Mouse (Mus musculus) intestine, embryonic 16.5 days (tissue): ENCODE results near the gene Kcnab2. TPM values are rescaled to one million over a fixed set of nuclear protein-coding genes. Genes with fewer than 3 reads are reported as not detected.
A peak's percentile ranks its signal among the peaks of the same experiment; 100 is the strongest.

ENCODE experiments used
- ATAC-seq: fragments of 200-750 bp; cut with Nextera tagmentation; 2 replicates; pipeline ENCODE4 v1.8.0; 2017; ENCODE audit warnings: moderate TSS enrichment, moderate library complexity
- H3K27ac ChIP-seq: fragments of 300-500 bp; sonication (generic); 2 replicates; pipeline ENCODE4 v1.5.1; 2014; ENCODE audit warnings: mild to moderate bottlenecking, low read length
- H3K27me3 ChIP-seq: fragments of 300-500 bp; sonication (generic); replicated peaks from 2 replicates; pipeline ENCODE4 v1.6.1; 2014; ENCODE audit warnings: low read length, control low read depth, mixed read lengths; ENCODE audit not compliant: control insufficient read depth, insufficient read depth
- H3K36me3 ChIP-seq: fragments of 300-500 bp; sonication (generic); 2 replicates; pipeline ENCODE4 v1.6.1; 2014; ENCODE audit warnings: low read length, control low read depth; ENCODE audit not compliant: control insufficient read depth, insufficient read depth
- H3K4me1 ChIP-seq: fragments of 300-500 bp; sonication (generic); 2 replicates; pipeline ENCODE4 v1.6.1; 2014; ENCODE audit warnings: low read length, control low read depth, mixed read lengths; ENCODE audit not compliant: control insufficient read depth, insufficient read depth
- H3K4me2 ChIP-seq: fragments of 300-500 bp; sonication (generic); 2 replicates; pipeline ENCODE4 v1.6.1; 2014; ENCODE audit warnings: low read depth, low read length, control low read depth
- H3K4me3 ChIP-seq: fragments of 300-500 bp; sonication (generic); 2 replicates; pipeline ENCODE4 v1.5.1; 2014; ENCODE audit warnings: mild to moderate bottlenecking, low read length
- H3K9ac ChIP-seq: fragments of 300-500 bp; sonication (generic); 2 replicates; pipeline ENCODE4 v1.6.1; 2014; ENCODE audit warnings: low read depth, low read length
- H3K9me3 ChIP-seq: fragments of 300-500 bp; sonication (generic); 2 replicates; pipeline ENCODE4 v1.6.1; 2016; ENCODE audit warnings: low read length, control low read depth; ENCODE audit not compliant: control insufficient read depth
- WGBS: fragments of 180-500 bp; shearing (Covaris S2); extraction: QIAGEN DNeasy Blood & Tissue Kit; methylation state at CpG from one replicate; pipeline ENCODE4 v1.1.7; 2014; 5-methylcytosine and 5-hydroxymethylcytosine counted together
- polyA plus RNA-seq: library from polyadenylated mRNA; unstranded; fragments of >200 nt; fragmentation: Nextera tagmentation; extraction: Ambion mirVana; gene quantifications from 2 replicates; pipeline ENCODE4 v1.2.1, GENCODE M21; 2015

Kcnab2 gene
- polyA plus RNA-seq, 1 experiment from 2014 or later, result 3.3 TPM

DNA sequence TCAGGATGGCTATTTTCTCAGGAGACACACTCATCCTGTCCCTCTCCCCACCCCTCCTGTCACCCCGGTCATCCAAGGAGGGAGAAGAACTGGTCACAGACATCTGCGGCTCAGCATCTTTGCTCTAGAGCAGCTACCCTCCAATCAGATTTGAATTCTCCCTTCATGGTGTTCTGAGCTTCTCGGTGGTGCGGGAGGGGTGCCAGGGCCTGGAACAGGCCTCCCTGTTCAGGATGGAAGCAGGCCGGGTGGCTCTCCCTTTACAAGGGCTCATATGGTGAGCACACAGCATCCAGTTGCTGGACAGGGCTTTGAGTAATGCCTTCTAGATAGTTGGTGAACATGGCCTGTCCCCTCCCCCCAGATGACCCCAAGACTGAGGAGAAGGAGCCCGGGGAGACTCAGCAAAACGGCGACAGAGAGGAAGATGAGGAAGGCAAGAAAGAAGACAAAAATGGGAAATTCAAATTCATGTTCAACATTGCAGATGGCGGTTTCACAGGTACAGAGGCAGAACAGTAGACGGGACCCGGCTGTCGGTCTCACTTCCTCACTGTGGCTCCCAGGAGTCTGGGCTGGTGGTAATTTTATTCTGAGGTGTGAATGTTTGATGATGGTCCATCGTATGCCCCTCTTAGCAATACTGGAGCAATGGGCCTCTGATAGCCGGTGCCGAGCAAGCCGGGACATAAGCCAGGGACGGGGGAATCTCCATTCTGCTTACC is 95.0 kb downstream of the Kcnab2 start:
- H3K9ac ChIP-seq, result no peak overlapping the region
- no peak for ATAC-seq
- no peaks in the 10 kb centered on the region for H3K27me3 ChIP-seq
- no peaks in the 10 kb centered on the region for H3K36me3 ChIP-seq
- H3K27ac ChIP-seq, result no peak overlapping the region
- WGBS, result 85% methylated on average over 17 of the region's 17 CpGs
- H3K9me3 ChIP-seq, result no peaks in the 10 kb centered on the region
- no peak overlapping the region for H3K4me3 ChIP-seq
- no peak overlapping the region for H3K4me2 ChIP-seq
- no peaks in the 10 kb centered on the region for H3K4me1 ChIP-seq

GRCm38 (mm10) chr4:152365228-152365627 is 112.4 kb downstream of the Kcnab2 start:
- no peak overlapping the region for H3K4me3 ChIP-seq
- H3K36me3 ChIP-seq, result no peaks in the 10 kb centered on the region
- no peaks in the 10 kb centered on the region for H3K9me3 ChIP-seq
- 73% methylated on average over 7 of the region's 7 CpGs for WGBS
- no peak overlapping the region for H3K9ac ChIP-seq
- H3K4me2 ChIP-seq, result no peak overlapping the region
- ATAC-seq, result no peak
- peaks cover 10% of the 10 kb centered on the region for H3K27me3 ChIP-seq
- H3K4me1 ChIP-seq, result peaks cover 9% of the 10 kb centered on the region
- no peak overlapping the region for H3K27ac ChIP-seq

DNA sequence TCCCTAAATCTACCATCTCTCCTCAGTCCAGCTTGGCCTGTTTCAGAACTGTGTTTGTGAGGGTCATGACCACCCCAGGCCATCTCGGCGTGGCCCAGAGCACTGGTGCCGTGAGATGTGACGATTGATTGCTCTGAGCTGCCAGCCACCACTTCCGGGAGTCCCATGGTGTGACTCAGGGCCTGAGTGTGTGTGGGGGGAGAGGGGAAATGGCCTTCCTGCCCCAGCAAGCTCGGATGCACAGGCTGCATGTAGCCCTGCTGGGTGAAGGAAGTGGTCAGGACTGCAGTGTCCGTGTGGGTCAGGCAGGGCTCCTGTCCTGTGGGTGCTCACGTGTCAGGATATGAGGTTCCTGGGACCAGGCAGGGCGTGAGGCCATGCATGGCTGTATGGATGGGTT is 115.5 kb downstream of the Kcnab2 start:
- Histone ChIP-seq H3K9me3 (no peaks in the 10 kb centered on the region), H3K4me1 (peaks cover 9% of the 10 kb centered on the region), H3K4me3 (no peak overlapping the region), H3K9ac (no peak overlapping the region), H3K36me3 (no peaks in the 10 kb centered on the region), H3K4me2 (no peak overlapping the region), H3K27me3 (peaks cover 10% of the 10 kb centered on the region), H3K27ac (no peak overlapping the region)
- ATAC-seq, result no peak
- whole genome bisulfite sequencing, result 44% methylated on average over 9 of the region's 9 CpGs

DNA sequence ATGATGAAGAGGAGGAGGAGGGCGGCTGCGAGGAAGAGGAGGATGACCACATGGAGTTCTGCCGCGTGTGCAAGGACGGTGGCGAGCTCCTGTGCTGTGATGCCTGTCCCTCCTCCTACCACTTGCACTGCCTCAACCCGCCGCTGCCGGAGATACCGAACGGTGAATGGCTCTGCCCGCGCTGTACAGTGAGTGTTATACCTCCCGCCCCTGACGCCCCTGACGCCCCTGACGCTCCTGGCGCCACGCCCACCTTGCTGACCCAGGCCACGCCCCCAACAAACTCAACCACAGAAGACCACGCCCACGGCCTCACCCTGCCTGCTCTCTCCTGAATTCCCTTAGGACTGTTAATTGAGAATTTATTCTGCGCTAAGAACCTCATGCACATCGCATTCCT is 116.8 kb downstream of the Kcnab2 start:
- H3K27ac ChIP-seq, result no peak overlapping the region
- peak; percentile 83 for ATAC-seq
- no peaks in the 10 kb centered on the region for H3K9me3 ChIP-seq
- peak overlapping the region; percentile 50 for H3K4me2 ChIP-seq
- H3K9ac ChIP-seq, result no peak overlapping the region
- H3K4me3 ChIP-seq, result peak overlapping the region; percentile 19; the same call in 1 of the 2 replicates
- WGBS, result 2% methylated on average over 24 of the region's 24 CpGs
- no peaks in the 10 kb centered on the region for H3K36me3 ChIP-seq
- peaks cover 9% of the 10 kb centered on the region for H3K4me1 ChIP-seq
- H3K27me3 ChIP-seq, result peaks cover 10% of the 10 kb centered on the region

DNA sequence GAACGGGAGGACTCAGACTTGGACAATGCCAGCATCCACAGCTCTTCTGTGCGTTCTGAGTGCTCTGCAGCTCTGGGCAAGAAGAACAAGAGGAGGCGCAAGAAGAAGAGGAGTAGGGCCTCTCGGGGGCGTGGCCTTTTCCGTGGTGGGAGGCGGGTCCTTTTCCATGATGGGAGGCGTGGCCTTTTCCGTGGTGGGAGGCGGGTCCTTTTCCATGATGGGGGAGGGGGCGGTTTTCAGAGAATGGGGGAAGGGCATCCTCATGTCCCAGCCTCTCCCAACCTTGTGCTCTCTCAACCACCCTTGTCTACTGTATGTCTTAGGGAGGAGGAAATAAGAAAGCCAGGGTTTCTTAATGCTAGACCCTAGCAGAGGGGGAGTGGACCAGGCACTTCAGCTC is 118.0 kb downstream of the Kcnab2 start:
- Histone ChIP-seq H3K9ac (no peak overlapping the region), H3K9me3 (no peaks in the 10 kb centered on the region), H3K36me3 (no peaks in the 10 kb centered on the region), H3K27me3 (peaks cover 10% of the 10 kb centered on the region), H3K4me3 (no peak overlapping the region), H3K4me1 (peaks cover 9% of the 10 kb centered on the region), H3K4me2 (no peak overlapping the region), H3K27ac (no peak overlapping the region)
- no peak for ATAC-seq
- 4% methylated on average over 11 of the region's 11 CpGs for WGBS

GRCm38 (mm10) chr4:152355672-152356071 is 122.0 kb downstream of the Kcnab2 start:
- no peak overlapping the region for H3K4me2 ChIP-seq
- peaks cover 8% of the 10 kb centered on the region for H3K27me3 ChIP-seq
- no peak for ATAC-seq
- H3K36me3 ChIP-seq, result no peaks in the 10 kb centered on the region
- WGBS, result 76% methylated on average over 7 of the region's 7 CpGs
- H3K9ac ChIP-seq, result no peak overlapping the region
- H3K4me1 ChIP-seq, result peaks cover 13% of the 10 kb centered on the region
- no peak overlapping the region for H3K27ac ChIP-seq
- no peaks in the 10 kb centered on the region for H3K9me3 ChIP-seq
- no peak overlapping the region for H3K4me3 ChIP-seq

DNA sequence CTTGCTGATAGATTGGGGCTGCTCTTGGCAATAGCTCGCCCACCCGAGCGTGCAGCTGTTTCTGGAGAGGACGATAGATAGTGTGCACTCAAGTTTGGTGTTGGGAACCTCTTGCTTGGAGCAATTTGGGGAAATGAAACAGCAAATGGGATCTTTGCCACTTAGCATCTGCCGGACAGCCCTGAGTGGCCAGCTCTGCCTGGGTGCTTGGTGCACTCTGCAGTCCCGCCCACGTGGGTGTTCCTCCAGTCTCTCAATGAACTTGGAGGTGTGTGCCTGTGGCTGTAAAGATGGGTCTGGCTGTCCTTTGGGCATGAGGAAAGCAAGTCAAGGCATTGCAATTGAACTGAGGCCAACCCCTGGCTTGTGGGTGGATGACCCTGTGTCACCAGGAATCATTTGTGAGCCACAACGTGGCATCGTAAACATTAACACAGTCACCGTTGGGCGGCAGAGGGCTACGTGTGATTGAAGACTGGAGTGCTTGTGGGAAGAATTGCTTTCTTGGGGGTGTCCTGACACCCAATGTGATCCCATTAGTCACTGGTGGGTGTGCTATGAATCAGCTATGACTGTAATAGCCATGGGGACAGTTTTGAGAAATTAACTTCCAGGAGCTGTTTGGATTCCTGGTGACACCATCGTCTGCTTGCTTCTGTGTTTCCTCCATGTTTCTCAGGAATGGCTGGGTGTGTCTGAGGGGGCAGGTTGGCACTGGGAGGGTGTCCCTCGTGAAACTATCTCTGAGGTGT is 123.6 kb downstream of the Kcnab2 start:
- H3K36me3 ChIP-seq, result no peaks in the 10 kb centered on the region
- H3K9ac ChIP-seq, result no peak overlapping the region
- H3K27ac ChIP-seq, result no peak overlapping the region
- no peak for ATAC-seq
- H3K4me3 ChIP-seq, result no peak overlapping the region
- no peaks in the 10 kb centered on the region for H3K9me3 ChIP-seq
- H3K4me1 ChIP-seq, result peaks cover 24% of the 10 kb centered on the region
- WGBS, result 71% methylated on average over 14 of the region's 14 CpGs
- peaks cover 10% of the 10 kb centered on the region; the same call in 1 of the 2 replicates for H3K27me3 ChIP-seq
- H3K4me2 ChIP-seq, result no peak overlapping the region

GRCm38 (mm10) chr4:152351422-152352305 is 126.0 kb downstream of the Kcnab2 start:
- Histone ChIP-seq H3K4me3 (no peak overlapping the region), H3K4me1 (peaks cover 24% of the 10 kb centered on the region), H3K4me2 (no peak overlapping the region), H3K9ac (no peak overlapping the region), H3K27ac (no peak overlapping the region), H3K27me3 (peaks cover 15% of the 10 kb centered on the region; the same call in 1 of the 2 replicates), H3K36me3 (no peaks in the 10 kb centered on the region), H3K9me3 (no peaks in the 10 kb centered on the region)
- peak; percentile 30; the same call in 1 of the 2 replicates for ATAC-seq
- WGBS, result 14% methylated on average over 14 of the region's 14 CpGs
